Mouse (Mus musculus): ENCODE data around the gene BC030867. TPM values are rescaled to one million over a fixed set of nuclear protein-coding genes. Genes with fewer than 3 reads are reported as not detected.

Gene BC030867
- total RNA-seq, 2 experiments from 2014 or later = 1.0 to 2.0 TPM

- no peak overlapping the region for H3K27ac ChIP-seq
- peak; percentile 54 for TF ChIP-seq CTCF (IDR thresholded peaks at IDR 0.05)
- DNase-seq (ENCODE audit: extremely low spot score in 1 of 2, low spot score in 2 of 2) = no peak
- intact Hi-C loops (cut with DNase I) = no loop called here
- no peak overlapping the region for H3K4me3 ChIP-seq
These were observed 25.5 kb upstream of the BC030867 start for GRCm38 (mm10) chr11:102223166-102223565.

- no peak for TF ChIP-seq CTCF (IDR thresholded peaks at IDR 0.05)
- H3K4me3 ChIP-seq = peak overlapping the region; percentile 32
- intact Hi-C loops (cut with DNase I) = no loop called here
- no peak for DNase-seq (ENCODE audit: extremely low spot score in 1 of 2, low spot score in 2 of 2)
- no peak overlapping the region for H3K27ac ChIP-seq
These were observed 24.0 kb upstream of the BC030867 start for GRCm38 (mm10) chr11:102224686-102225085.

- no peak for DNase-seq (ENCODE audit: extremely low spot score in 1 of 2, low spot score in 2 of 2)
- no peak overlapping the region for H3K27ac ChIP-seq
- H3K4me3 ChIP-seq = peak overlapping the region; percentile 32; the same call in 1 of the 2 replicates
- intact Hi-C loops (cut with DNase I) = no loop called here
- TF ChIP-seq CTCF (IDR thresholded peaks at IDR 0.05) = no peak
These were observed 23.5 kb upstream of the BC030867 start for GRCm38 (mm10) chr11:102225221-102225620.

- H3K27ac ChIP-seq = no peak overlapping the region
- intact Hi-C loops (cut with DNase I) = no loop called here
- peak overlapping the region; percentile 72 for H3K4me3 ChIP-seq
- TF ChIP-seq CTCF (IDR thresholded peaks at IDR 0.05) = no peak
- DNase-seq (ENCODE audit: extremely low spot score in 1 of 2, low spot score in 2 of 2) = no peak
These were observed 22.4 kb upstream of the BC030867 start for GRCm38 (mm10) chr11:102226067-102226978.

GRCm38 (mm10) chr11:102227270-102228190 lies 21.2 kb upstream of the BC030867 start:
- intact Hi-C loops (cut with DNase I) = loop anchor here (2.0 kb wide), 1 partner anchor 39 kb away; the partner anchor contains the start of gene G6pc3

GRCm38 (mm10) chr11:102228191-102228545 lies 20.5 kb upstream of the BC030867 start:
- H3K27ac ChIP-seq = peak overlapping the region; percentile 63
- TF ChIP-seq CTCF (IDR thresholded peaks at IDR 0.05) = no peak
- H3K4me3 ChIP-seq = peak overlapping the region; percentile 72
- no peak for DNase-seq (ENCODE audit: extremely low spot score in 1 of 2, low spot score in 2 of 2)
- intact Hi-C loops (cut with DNase I) = loop anchor here (2.0 kb wide), 1 partner anchor 39 kb away; the partner anchor contains the start of gene G6pc3

More at GRCm38 (mm10) chr11:102227270-102228190, 21.2 kb upstream of the BC030867 start:
- no peak for DNase-seq (ENCODE audit: extremely low spot score in 1 of 2, low spot score in 2 of 2)
- no peak for TF ChIP-seq CTCF (IDR thresholded peaks at IDR 0.05)
- H3K27ac ChIP-seq = peak overlapping the region; percentile 58; the same call in 1 of the 2 replicates
- peak overlapping the region; percentile 72 for H3K4me3 ChIP-seq

- Histone ChIP-seq H3K27ac (peak overlapping the region; percentile 94), H3K4me3 (peak overlapping the region; percentile 72)
- no peak for DNase-seq (ENCODE audit: extremely low spot score in 1 of 2, low spot score in 2 of 2)
- intact Hi-C loops (cut with DNase I) = loop anchor here (1.0 to 2.0 kb wide), 2 partner anchors 10 to 40 kb away; partner anchors contain the start of gene G6pc3
- TF ChIP-seq CTCF (IDR thresholded peaks at IDR 0.05) = no peak
These were observed 19.9 kb upstream of the BC030867 start for GRCm38 (mm10) chr11:102228646-102229268.

- Histone ChIP-seq H3K27ac (peak overlapping the region; percentile 94), H3K4me3 (peak overlapping the region; percentile 72)
- TF ChIP-seq CTCF (IDR thresholded peaks at IDR 0.05) = no peak; the same call in 1 of the 2 replicates
- intact Hi-C loops (cut with DNase I) = loop anchor here (1.0 to 2.0 kb wide), 2 partner anchors 11 to 41 kb away; partner anchors contain the start of gene G6pc3
- DNase-seq (ENCODE audit: extremely low spot score in 1 of 2, low spot score in 2 of 2) = no peak
These were observed 19.2 kb upstream of the BC030867 start for GRCm38 (mm10) chr11:102229331-102229953.

- Histone ChIP-seq H3K4me3 (peak within 1 kb of the TSS; percentile 72), H3K27ac (peak within 1 kb of the TSS; percentile 94)
- TF ChIP-seq CTCF (IDR thresholded peaks at IDR 0.05) = no peak
- intact Hi-C loops (cut with DNase I) = loop anchor here (1.0 kb wide), 1 partner anchor 18 kb away; the partner anchor contains the start of gene BC030867
- peak; percentile 97 for DNase-seq (ENCODE audit: extremely low spot score in 1 of 2, low spot score in 2 of 2)
These were observed 18.5 kb upstream of the BC030867 start, which contains the start of gene Hdac5 for GRCm38 (mm10) chr11:102230006-102230741. Gene Hdac5, minus strand, starts transcription at chr11:102230166.

- no peak overlapping the region for H3K27ac ChIP-seq
- H3K4me3 ChIP-seq = no peak overlapping the region
- TF ChIP-seq CTCF (IDR thresholded peaks at IDR 0.05) = no peak
- DNase-seq (ENCODE audit: extremely low spot score in 1 of 2, low spot score in 2 of 2) = no peak
- intact Hi-C loops (cut with DNase I) = no loop called here
These were observed 12.7 kb upstream of the BC030867 start for GRCm38 (mm10) chr11:102236022-102236421.
